Mouse (Mus musculus) forebrain, embryonic 14.5 days (tissue): ENCODE measurements at regions not wholly inside any gene's neighbourhood (a gene's known extent, or its start where the extent isn't known, plus 50 kb on each side); places are given as distances from the start of the nearest gene placed in this dataset.

Experiments used
- ATAC-seq: fragments of 200-750 bp; cut with Nextera tagmentation; 2 replicates; pipeline ENCODE4 v1.8.0; 2017; ENCODE audit warnings: mild to moderate bottlenecking, moderate library complexity
- DNase-seq: peaks from one replicate; pipeline ENCODE4 v3.0.0-alpha.2; 2015; ENCODE audit warnings: low spot score
- H3K27ac ChIP-seq: fragments of 300-500 bp; sonication (generic); 2 replicates; pipeline ENCODE4 v1.5.1; 2014; ENCODE audit warnings: low read depth, mild to moderate bottlenecking, control low read depth, low read length, moderate library complexity
- H3K27me3 ChIP-seq: fragments of 300-500 bp; sonication (generic); replicated peaks from 2 replicates; pipeline ENCODE4 v1.6.1; 2014; ENCODE audit warnings: low read length, control low read depth, mixed read lengths; ENCODE audit not compliant: control insufficient read depth, insufficient read depth
- H3K36me3 ChIP-seq: fragments of 300-500 bp; sonication (generic); 2 replicates; pipeline ENCODE4 v1.6.1; 2014; ENCODE audit warnings: low read length, control low read depth; ENCODE audit not compliant: control insufficient read depth, insufficient read depth
- H3K4me1 ChIP-seq: fragments of 300-500 bp; sonication (generic); 2 replicates; pipeline ENCODE4 v1.6.1; 2014; ENCODE audit warnings: antibody characterized with exemption, low read length, control low read depth; ENCODE audit not compliant: control insufficient read depth, insufficient read depth
- H3K4me2 ChIP-seq: fragments of 300-500 bp; sonication (generic); 2 replicates; pipeline ENCODE4 v1.6.1; 2014; ENCODE audit warnings: mild to moderate bottlenecking, control low read depth, low read length
- H3K4me3 ChIP-seq: fragments of 300-500 bp; sonication (generic); 2 replicates; pipeline ENCODE4 v1.5.1; 2014; ENCODE audit warnings: low read depth, low read length, control low read depth
- H3K9ac ChIP-seq: fragments of 300-500 bp; sonication (generic); 2 replicates; pipeline ENCODE4 v1.6.1; 2014; ENCODE audit warnings: mild to moderate bottlenecking, low read length, control low read depth, moderate library complexity
- H3K9me3 ChIP-seq: fragments of 300-500 bp; sonication (generic); replicated peaks from 2 replicates; pipeline ENCODE4 v1.6.1; 2016; ENCODE audit warnings: low read length, control low read depth, mixed read lengths; ENCODE audit not compliant: control insufficient read depth
- WGBS: fragments of 180-500 bp; shearing (Covaris S2); extraction: QIAGEN DNeasy Blood & Tissue Kit; methylation state at CpG from one replicate; pipeline ENCODE4 v1.1.7; 2014; 5-methylcytosine and 5-hydroxymethylcytosine counted together

DNA sequence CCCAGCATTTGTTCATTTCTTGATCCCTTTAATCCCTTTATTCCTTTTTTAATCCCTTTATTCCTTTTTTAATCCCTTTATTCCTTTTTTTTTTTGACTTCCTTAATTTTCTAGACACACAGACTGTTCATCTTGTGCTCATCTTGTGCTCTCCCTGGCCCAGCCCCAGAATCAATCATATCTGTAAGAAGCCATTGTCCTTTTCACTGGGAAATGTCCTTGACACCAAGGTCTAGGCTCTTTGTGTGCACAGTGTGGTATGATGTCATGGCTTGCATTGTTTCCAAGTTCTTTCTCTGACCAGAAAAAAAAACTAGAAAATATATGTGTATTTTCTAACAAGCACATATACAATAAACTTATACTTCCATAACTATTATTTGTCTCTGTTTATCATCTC, 78.9 kb upstream of the Magi1 start:
- no peaks in the 10 kb centered on the region for H3K9me3 ChIP-seq
- ATAC-seq (no peak), DNase-seq (no peak)
- no peak overlapping the region for H3K9ac ChIP-seq
- H3K4me2 ChIP-seq, result no peak overlapping the region
- H3K36me3 ChIP-seq, result no peaks in the 10 kb centered on the region
- H3K4me1 ChIP-seq, result no peaks in the 10 kb centered on the region
- H3K27me3 ChIP-seq, result no peaks in the 10 kb centered on the region
- H3K4me3 ChIP-seq, result no peak overlapping the region
- no peak overlapping the region for H3K27ac ChIP-seq

DNA sequence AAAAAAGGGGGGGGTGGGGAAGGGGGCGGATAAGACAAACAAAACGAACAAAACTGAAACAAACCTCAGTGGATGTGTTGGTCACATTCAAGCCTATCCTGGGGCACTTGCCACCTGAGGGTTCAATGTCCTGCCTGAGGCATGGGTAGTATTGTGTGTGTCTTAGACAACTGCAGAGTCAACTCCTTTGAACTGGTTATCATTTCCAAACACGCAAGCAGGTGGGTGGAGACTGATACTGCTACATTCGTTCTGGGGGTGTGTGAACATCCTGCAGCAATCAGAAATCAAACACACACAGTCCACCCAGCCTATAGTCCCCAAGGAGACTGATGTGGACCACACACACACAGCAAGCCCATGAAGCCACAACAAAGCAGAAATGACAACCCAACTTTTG, 73.9 kb upstream of the Magi1 start:
- Histone ChIP-seq H3K27me3 (no peaks in the 10 kb centered on the region), H3K27ac (no peak overlapping the region), H3K9me3 (no peaks in the 10 kb centered on the region), H3K4me3 (no peak overlapping the region), H3K9ac (no peak overlapping the region), H3K4me2 (no peak overlapping the region), H3K4me1 (no peaks in the 10 kb centered on the region), H3K36me3 (no peaks in the 10 kb centered on the region)
- 77% methylated on average over 4 of the region's 4 CpGs for WGBS
- DNase-seq, result no peak
- ATAC-seq, result no peak

DNA sequence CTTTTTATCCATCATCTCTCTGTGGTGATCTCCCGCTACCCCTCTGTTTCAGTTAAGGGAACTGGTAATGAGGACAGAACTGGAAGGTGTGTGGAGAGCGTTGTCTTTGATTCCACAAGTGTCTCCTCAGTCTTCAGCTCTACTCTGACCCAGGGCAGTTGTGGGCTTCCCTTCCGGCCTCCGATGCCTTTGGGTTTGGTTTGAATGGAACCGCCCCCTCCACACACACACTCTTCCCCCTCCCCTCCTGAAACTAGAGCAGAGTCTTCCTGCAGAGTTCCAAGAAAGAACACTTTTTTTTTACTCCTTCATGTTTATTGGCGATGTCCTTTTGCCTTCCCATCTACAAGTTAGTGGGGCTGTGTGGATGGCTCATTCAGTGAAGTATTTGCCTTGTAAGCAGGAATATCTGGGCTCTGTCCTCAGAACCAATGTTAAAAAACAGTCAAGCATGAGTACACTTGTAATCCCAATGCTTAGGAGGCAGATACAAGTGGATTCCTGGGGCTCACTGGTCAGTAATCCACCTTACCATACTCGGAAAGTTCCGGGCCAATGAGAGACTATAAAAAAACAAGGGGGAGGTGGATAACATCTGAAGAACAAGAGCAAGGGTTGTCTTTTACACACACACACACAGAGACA, 70.9 kb upstream of the Magi1 start:
- Histone ChIP-seq H3K4me1 (no peaks in the 10 kb centered on the region), H3K36me3 (no peaks in the 10 kb centered on the region), H3K9ac (no peak overlapping the region), H3K27ac (no peak overlapping the region), H3K27me3 (no peaks in the 10 kb centered on the region), H3K4me2 (no peak overlapping the region), H3K9me3 (no peaks in the 10 kb centered on the region), H3K4me3 (no peak overlapping the region)
- DNase-seq (no peak), ATAC-seq (no peak)
- 56% methylated on average over 8 of the region's 8 CpGs for whole genome bisulfite sequencing

DNA sequence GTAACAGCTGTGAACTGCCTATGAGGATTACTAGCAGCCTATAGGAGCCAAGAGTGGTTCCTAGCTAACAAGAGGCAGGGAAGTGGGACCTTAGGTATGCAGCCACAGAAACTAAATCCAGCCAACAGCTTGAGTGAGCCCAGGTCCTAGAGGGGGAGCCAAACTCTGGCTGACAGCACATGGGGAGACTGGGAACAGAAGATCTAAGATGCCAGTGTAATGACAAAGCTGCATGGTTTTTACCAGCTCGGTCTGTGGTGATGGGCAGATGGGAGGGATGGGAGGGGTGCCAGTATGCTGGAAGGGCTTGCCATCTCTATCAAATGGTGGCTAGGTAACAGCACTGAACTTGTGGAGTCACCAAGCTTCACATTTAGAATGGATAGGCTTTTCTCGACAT, 60.6 kb upstream of the Magi1 start:
- no peak overlapping the region for H3K4me2 ChIP-seq
- H3K27me3 ChIP-seq, result no peaks in the 10 kb centered on the region
- ATAC-seq (no peak), DNase-seq (peak; percentile 9)
- no peak overlapping the region for H3K9ac ChIP-seq
- 77% methylated on average over 2 of the region's 2 CpGs for WGBS
- 0 out of 2 replicates have a peak, but pooled peaks cover 2% of the 10 kb centered on the region for H3K9me3 ChIP-seq
- H3K4me3 ChIP-seq, result no peak overlapping the region
- H3K36me3 ChIP-seq, result no peaks in the 10 kb centered on the region
- no peaks in the 10 kb centered on the region for H3K4me1 ChIP-seq
- no peak overlapping the region for H3K27ac ChIP-seq

DNA sequence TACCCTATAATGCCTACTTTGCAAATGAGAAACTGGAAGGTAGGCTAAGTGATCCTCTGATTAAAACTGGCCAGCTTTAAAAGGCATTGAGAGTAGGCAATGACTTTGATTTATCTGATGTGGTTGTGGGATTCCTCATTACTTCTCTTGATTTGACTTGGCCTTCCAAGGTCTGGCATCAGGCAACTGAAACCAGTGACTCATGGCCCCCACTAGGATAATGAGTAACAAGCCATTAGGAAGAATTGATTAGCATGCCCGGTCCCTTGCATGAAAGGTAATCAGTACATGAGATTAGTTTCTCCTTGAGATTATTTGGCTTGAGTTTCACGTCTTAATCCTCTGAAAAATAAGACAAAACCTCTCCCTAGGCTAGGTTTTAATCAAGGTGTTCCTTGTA, 56.8 kb upstream of the Magi1 start:
- no peak overlapping the region for H3K4me3 ChIP-seq
- H3K27ac ChIP-seq, result no peak overlapping the region
- H3K4me2 ChIP-seq, result no peak overlapping the region
- H3K9ac ChIP-seq, result no peak overlapping the region
- 35% methylated on average over 2 of the region's 2 CpGs for WGBS
- no peaks in the 10 kb centered on the region for H3K9me3 ChIP-seq
- no peaks in the 10 kb centered on the region for H3K36me3 ChIP-seq
- H3K27me3 ChIP-seq, result no peaks in the 10 kb centered on the region
- no peaks in the 10 kb centered on the region for H3K4me1 ChIP-seq
- ATAC-seq, result no peak
- DNase-seq, result no peak

DNA sequence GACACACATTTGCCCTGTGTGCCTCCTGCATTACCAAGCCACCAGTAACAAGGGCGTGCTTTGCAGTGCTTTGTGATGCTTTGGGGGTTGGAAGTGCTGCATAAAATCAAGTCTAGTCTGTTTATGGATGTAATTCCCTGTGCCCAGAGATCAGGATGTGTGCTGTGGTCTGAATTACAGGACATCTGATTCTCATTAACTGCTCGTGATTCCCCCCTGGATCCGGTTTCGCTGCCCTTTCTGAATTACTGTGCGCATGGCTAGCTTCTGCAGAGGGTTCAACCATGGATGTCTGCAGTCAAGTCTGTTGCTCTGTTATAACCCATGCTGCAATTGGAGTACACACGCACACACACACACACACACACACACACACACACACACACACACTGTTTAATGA, 52.5 kb upstream of the Magi1 start:
- 74% methylated on average over 6 of the region's 6 CpGs for WGBS
- no peak for DNase-seq
- H3K36me3 ChIP-seq, result no peaks in the 10 kb centered on the region
- no peak overlapping the region for H3K9ac ChIP-seq
- H3K4me1 ChIP-seq, result no peaks in the 10 kb centered on the region
- H3K27me3 ChIP-seq, result no peaks in the 10 kb centered on the region
- no peak overlapping the region for H3K4me2 ChIP-seq
- H3K4me3 ChIP-seq, result no peak overlapping the region
- no peaks in the 10 kb centered on the region for H3K9me3 ChIP-seq
- no peak for ATAC-seq
- no peak overlapping the region for H3K27ac ChIP-seq
